Comparison of ENCODE assay signal across 16 mouse cellular contexts in the genomic region with DNA sequence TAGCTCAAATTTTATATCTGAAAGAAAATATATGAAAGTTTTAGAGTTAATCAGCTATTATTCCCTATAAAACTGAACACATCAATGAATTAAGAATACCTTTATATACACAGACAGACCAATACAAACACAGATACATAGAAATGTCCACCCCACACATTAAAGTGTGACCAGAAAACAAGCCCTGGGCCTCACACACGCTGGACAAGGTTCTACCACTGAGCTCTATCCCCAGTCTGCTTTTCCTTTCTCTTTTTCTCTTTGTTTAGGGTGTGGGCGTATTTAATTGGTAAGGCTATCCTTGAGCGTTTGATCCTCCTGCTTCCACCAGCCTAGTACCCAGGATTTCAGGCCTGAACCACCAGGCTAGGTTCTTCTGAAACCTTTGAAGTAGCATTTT.
"Had no signal": no experiment of that assay in that cellular context is flagged by ENCODE, and none has a peak within 500 bp of the region (broad histone marks: within the 10 kb centered on the region; RNA-seq: fewer than 3 reads in every experiment).

No protein-coding gene starts in this region.

- H3K4me3 ChIP-seq: kidney, embryonic 15.5 days; left cerebral cortex, adult 2 months; limb, embryonic 10.5 days; liver, embryonic 15.5 days; neural tube, embryonic 13.5 days had no signal

- H3K4me2 ChIP-seq: kidney, embryonic 15.5 days; liver, embryonic 11.5 days; liver, embryonic 15.5 days; neural tube, embryonic 13.5 days had no signal

- DNase-seq: kidney, adult 2 months; kidney, postnatal 14 days; lung, adult 2 months; lung, postnatal 36 days; retina, postnatal 1 day; right cerebral cortex, postnatal 4 days; spleen, adult 18-20 months; thymus, adult 18-20 months; thymus, postnatal 14 days had no signal

- H3K27ac ChIP-seq: kidney, embryonic 15.5 days; left cerebral cortex, adult 2 months; limb, embryonic 10.5 days; liver, embryonic 15.5 days; neural tube, embryonic 13.5 days had no signal

- H3K9me3 ChIP-seq: kidney, embryonic 15.5 days; limb, embryonic 10.5 days; liver, embryonic 15.5 days; neural tube, embryonic 13.5 days had no signal

- H3K4me1 ChIP-seq: kidney, embryonic 15.5 days; limb, embryonic 10.5 days; liver, embryonic 15.5 days; neural tube, embryonic 13.5 days had no signal

- H3K36me3 ChIP-seq: kidney, embryonic 15.5 days; limb, embryonic 10.5 days; liver, embryonic 15.5 days; neural tube, embryonic 13.5 days had no signal

- ATAC-seq: lung, postnatal 0 days had no signal

- H3K9ac ChIP-seq: kidney, embryonic 15.5 days; liver, embryonic 15.5 days; neural tube, embryonic 13.5 days had no signal

- H3K27me3 ChIP-seq: kidney, embryonic 15.5 days; liver, embryonic 15.5 days; neural tube, embryonic 13.5 days had no signal
